Mouse (Mus musculus) ES-Bruce4 (cell line): ENCODE data around the gene Ptpn6.

Source experiments
- CTCF ChIP-seq: IDR thresholded peaks from one replicate; pipeline ENCODE4 v1.8.1; 2011; ENCODE audit warnings: low read depth, low read length
- EP300 ChIP-seq: IDR thresholded peaks from 2 replicates; pipeline ENCODE4 v1.6.1; 2011; ENCODE audit warnings: low read depth, low read length; ENCODE audit not compliant: insufficient read depth
- POLR2A ChIP-seq: IDR thresholded peaks from one replicate; pipeline ENCODE4 v1.8.1; 2011; ENCODE audit warnings: low read length; ENCODE audit not compliant: insufficient read depth

- TF ChIP-seq CTCF: no peak
- no peak for TF ChIP-seq EP300
- TF ChIP-seq POLR2A: no peak
Observed at GRCm38 (mm10) chr6:124711824-124712782, 26.4 kb downstream of the Ptpn6 start, which contains the start of the genes Emg1 and Phb2.
